Mouse (Mus musculus) MEL-GATA-1-ER (cell line): ENCODE data around the gene Prkcq.
A peak's percentile ranks its signal among the peaks of the same experiment; 100 is the strongest.
"Not testable (repeated sequence)": the region's sequence is repeated elsewhere in the genome, so short reads cannot be mapped to it uniquely, and the experiment has no call there.

Experiments
- DNase-seq: peaks from one replicate; pipeline ENCODE4 v3.0.0-alpha.2; 2012; ENCODE audit warnings: low read depth; ENCODE audit errors: extremely low read depth

Prkcq gene

GRCm38 (mm10) chr2:11290931-11291330 lies 119.0 kb downstream of the Prkcq start:
- DNase-seq: no peak

DNA sequence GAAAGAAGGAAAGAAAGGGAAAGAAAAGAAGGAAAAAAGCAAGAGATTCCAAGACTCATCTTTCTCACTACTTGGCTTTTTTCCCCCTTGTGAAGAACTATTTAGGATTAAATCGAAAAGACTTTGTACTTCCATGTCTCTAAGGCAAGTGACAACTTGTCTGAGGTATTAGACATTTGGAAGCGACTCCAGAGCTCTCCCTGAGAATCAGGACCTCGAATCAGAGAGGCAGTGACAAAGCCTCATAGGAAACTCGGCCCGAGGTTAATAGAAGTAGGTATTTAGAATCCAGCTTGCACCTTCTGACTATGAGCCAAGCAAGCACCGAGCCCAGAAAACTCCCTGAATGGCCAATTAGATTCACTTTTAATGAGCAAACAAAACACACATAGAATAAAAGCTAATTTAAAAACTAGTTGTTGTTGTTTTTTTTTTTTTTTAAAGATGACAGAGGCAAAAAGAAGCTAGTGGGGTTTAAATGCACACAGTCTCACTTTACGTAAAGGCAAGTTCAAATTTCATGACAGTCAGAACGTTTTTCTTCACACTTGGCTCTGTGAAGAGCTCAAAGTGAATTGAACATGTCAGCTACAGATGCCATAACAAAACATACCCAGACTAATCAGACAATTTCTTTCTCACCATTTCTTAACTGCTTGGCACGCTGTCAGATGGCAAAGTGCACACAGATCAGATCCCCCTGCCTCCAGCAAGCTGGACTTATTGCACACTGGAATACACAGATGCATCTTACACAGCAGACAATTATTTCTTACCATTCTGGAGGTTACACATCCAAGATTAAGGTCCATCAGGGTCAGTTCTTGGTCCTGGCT lies 119.9 kb downstream of the Prkcq start:
- DNase-seq: no peak

GRCm38 (mm10) chr2:11293144-11293543 lies 121.2 kb downstream of the Prkcq start:
- no peak for DNase-seq

- DNase-seq: no peak
These were observed 122.8 kb downstream of the Prkcq start for GRCm38 (mm10) chr2:11294643-11295191.

GRCm38 (mm10) chr2:11298811-11299210 lies 126.9 kb downstream of the Prkcq start:
- no peak for DNase-seq

DNA sequence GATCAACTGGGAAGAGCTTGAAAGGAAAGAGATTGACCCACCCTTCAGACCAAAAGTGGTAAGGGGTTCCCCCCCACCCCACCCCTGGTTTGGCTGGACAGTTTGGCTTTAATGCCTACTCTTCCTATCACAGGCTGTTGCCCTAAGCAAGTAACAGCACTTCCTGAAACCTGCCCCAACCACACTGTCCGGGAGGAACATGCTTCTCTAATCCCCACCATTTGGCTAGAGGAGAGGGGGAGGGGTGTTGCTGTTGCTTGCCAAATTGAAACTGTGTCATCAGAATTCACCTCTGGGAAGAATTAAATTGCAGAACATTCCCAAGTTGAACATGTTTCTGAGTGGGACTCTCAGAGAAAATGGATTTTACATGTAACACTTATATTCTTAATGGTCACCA lies 127.5 kb downstream of the Prkcq start:
- DNase-seq: no peak

GRCm38 (mm10) chr2:11300362-11300761 lies 128.5 kb downstream of the Prkcq start:
- DNase-seq: no peak

DNA sequence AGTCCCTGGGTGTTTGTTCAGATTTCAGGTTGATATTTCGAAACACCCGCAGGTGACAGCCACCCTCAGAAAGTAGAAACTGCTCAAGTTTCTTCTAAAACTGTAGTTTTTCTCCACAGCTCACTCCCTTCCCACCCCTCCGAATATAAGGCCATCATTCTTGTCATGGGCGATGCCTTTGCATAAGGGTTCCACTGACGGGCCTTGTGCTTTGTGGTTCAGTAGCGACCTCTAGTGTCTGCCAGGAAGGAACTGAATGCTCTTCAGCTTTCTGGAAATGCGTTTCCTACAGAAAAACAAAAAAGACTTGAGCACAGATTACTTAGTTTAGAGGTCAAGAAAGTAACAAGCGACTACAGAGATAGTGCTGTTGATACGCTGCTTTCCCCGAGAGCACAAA lies 148.3 kb downstream of the Prkcq start:
- peak; percentile 39 for DNase-seq

- no peak for DNase-seq
These were observed 150.5 kb downstream of the Prkcq start for GRCm38 (mm10) chr2:11322396-11322795.

DNA sequence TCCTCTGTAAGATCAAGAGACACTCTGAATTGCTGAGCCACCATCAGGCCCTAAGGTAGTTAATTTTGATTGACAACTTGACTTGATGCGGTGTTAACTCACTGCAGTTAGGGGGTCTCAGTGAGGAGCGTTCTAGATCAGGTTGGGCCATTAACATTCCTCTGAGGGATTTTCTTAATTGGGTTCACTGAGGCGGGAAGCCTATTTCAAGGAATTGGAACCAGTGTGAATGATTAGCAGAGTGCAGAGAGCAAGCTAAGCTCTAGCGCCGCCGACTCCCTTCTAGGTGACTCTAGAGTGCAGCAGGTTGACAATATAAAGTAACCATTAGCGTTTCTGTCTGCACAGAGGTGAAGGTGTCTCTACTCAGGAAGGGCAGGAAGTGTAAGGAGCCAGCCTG lies 155.4 kb downstream of the Prkcq start:
- no peak for DNase-seq

- DNase-seq: no peak
These were observed 157.7 kb downstream of the Prkcq start for GRCm38 (mm10) chr2:11329407-11330224.

GRCm38 (mm10) chr2:11331528-11332446 lies 159.9 kb downstream of the Prkcq start:
- peak; percentile 56 for DNase-seq

DNA sequence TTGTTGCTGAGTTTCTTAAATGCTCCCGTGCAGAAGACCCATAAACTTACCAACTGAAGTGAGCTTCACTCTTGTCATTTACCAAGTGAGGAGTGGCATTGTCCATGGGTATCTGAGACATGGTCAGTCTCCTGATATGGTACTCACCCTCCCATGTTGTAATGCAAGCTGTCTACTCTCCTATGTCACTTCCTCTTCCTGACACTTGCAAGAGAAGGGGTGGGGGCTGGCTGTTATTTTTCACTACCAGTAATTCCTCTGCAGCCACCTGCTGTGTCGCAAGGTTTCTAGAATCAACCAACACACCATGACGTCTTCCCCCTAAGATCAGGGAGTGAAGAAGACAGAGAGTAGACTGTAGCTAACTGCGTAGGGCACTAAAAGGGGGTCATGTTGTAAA lies 160.6 kb downstream of the Prkcq start:
- no peak for DNase-seq

- DNase-seq: no peak
These were observed 161.6 kb downstream of the Prkcq start for GRCm38 (mm10) chr2:11333301-11334017.

DNA sequence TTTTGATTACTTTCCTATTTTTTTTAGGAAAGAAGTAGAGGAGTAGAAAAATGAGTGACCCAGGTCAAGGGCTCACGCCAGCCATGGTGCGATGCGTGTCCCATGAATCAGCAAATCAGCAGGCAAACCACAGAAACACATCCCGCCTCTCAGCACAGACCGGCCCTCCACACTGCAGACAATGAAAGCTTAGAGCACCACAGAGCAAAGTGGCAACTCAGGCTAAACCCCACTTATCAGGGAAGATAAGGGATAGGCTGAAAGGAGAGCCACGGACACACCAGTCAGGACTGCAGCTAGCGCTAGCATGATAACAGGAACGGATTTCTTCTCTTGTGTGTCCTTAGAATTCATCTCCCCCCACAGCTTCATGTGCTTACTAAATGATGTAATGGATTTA lies 164.4 kb downstream of the Prkcq start:
- DNase-seq: no peak

- DNase-seq: no peak
These were observed 167.3 kb downstream of the Prkcq start for GRCm38 (mm10) chr2:11338931-11339839.

- DNase-seq: no peak
These were observed 172.8 kb downstream of the Prkcq start for GRCm38 (mm10) chr2:11344691-11345090.

GRCm38 (mm10) chr2:11346419-11346818 lies 174.5 kb downstream of the Prkcq start:
- not testable (repeated sequence) for DNase-seq

DNA sequence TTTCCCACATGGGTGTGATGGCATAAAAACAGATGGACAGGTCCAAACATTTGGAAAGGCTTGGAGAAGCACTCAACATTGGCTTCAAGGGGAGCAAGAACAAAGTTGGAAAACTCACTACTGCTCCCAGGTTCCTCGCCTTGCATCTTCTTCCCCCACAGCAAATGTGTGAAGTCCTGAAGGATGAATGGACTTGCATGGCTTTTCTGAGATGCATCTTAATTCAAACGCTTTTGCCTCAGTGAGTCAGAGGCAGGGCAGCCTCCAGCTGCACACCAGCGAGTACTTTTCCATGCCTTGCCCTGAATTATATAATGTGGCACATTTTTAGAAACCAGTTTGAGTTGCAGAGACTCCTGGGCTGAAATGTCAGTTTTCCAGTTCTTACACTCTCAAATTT lies 175.9 kb downstream of the Prkcq start:
- no peak for DNase-seq
